Mouse (Mus musculus): ENCODE results near the gene Cacna1f.
A peak's percentile ranks its signal among the peaks of the same experiment; 100 is the strongest.

The Cacna1f gene

GRCm38 (mm10) chrX:7632560-7632959, 25.7 kb downstream of the Cacna1f start:
- no peak for DNase-seq (ENCODE audit: low spot score)

GRCm38 (mm10) chrX:7635101-7635500, 28.2 kb downstream of the Cacna1f start:
- no peak for DNase-seq (ENCODE audit: low spot score)

- peak; percentile 70 for DNase-seq (ENCODE audit: low spot score)
Measured at GRCm38 (mm10) chrX:7638401-7639091, 31.7 kb downstream of the Cacna1f start, which contains the start of gene Syp. Gene Syp (plus strand): TSS chrX:7638471.

GRCm38 (mm10) chrX:7639536-7640325, 32.8 kb downstream of the Cacna1f start:
- no peak for DNase-seq (ENCODE audit: low spot score)

GRCm38 (mm10) chrX:7640785-7641184, 33.9 kb downstream of the Cacna1f start:
- no peak for DNase-seq (ENCODE audit: low spot score)

GRCm38 (mm10) chrX:7645349-7645748, 38.5 kb downstream of the Cacna1f start:
- DNase-seq (ENCODE audit: low spot score): peak; percentile 78

GRCm38 (mm10) chrX:7648671-7649304, 41.9 kb downstream of the Cacna1f start:
- peak; percentile 82 for DNase-seq (ENCODE audit: low spot score)

- DNase-seq (ENCODE audit: low spot score): peak; percentile 64
Measured at GRCm38 (mm10) chrX:7657221-7657639, 50.3 kb downstream of the Cacna1f start, which contains the start of gene Prickle3. Gene Prickle3 (plus strand): TSS chrX:7657260.

- peak; percentile 56 for DNase-seq (ENCODE audit: low spot score)
Measured at GRCm38 (mm10) chrX:7658031-7658784, 51.3 kb downstream of the Cacna1f start.

- DNase-seq (ENCODE audit: low spot score): peak; percentile 47
Measured at GRCm38 (mm10) chrX:7658785-7659589, 52.1 kb downstream of the Cacna1f start.

- DNase-seq (ENCODE audit: low spot score): no peak
Measured at GRCm38 (mm10) chrX:7661086-7661485, 54.2 kb downstream of the Cacna1f start.

GRCm38 (mm10) chrX:7662936-7663335, 56.1 kb downstream of the Cacna1f start:
- no peak for DNase-seq (ENCODE audit: low spot score)

GRCm38 (mm10) chrX:7664791-7665190, 57.9 kb downstream of the Cacna1f start:
- no peak for DNase-seq (ENCODE audit: low spot score)

GRCm38 (mm10) chrX:7665739-7666502, 59.0 kb downstream of the Cacna1f start:
- DNase-seq (ENCODE audit: low spot score): no peak

GRCm38 (mm10) chrX:7670390-7670881, 63.6 kb downstream of the Cacna1f start:
- peak; percentile 80 for DNase-seq (ENCODE audit: low spot score)

GRCm38 (mm10) chrX:7670921-7671623, 64.2 kb downstream of the Cacna1f start, which contains the start of gene Plp2:
Gene Plp2 (minus strand): TSS chrX:7671390.
- peak; percentile 63 for DNase-seq (ENCODE audit: low spot score)

- DNase-seq (ENCODE audit: low spot score): peak; percentile 32
Measured at GRCm38 (mm10) chrX:7672739-7673138, 65.9 kb downstream of the Cacna1f start.

GRCm38 (mm10) chrX:7673578-7674281, 66.8 kb downstream of the Cacna1f start:
- DNase-seq (ENCODE audit: low spot score): peak; percentile 43

Measured in urinary bladder, postnatal 14 days (tissue).